Comparison of ENCODE assay signal across 29 mouse cellular contexts in the genomic region with DNA sequence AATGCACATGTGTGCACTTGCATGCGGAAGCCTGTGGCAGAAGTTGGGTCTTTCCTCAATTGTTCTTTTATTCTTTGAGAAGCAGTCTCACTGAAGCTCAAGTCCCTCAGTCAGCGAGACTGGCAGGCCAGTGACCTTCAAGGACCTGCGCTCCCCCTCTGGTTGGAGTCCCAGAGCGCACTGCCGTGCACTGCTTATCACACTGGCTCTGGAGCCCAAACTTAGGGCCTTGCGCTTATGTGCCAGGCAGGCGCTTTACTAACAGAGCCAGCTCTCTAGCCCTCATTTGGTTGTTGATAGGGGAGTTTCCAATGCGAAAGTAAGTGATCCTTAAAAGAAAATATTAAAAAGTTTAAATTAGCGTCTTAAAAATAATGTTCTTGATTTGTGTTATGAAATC. TPM values are rescaled to one million over a fixed set of nuclear protein-coding genes. Genes with fewer than 3 reads are reported as not detected.
DNase-seq lines count a peak whose midpoint lies in the region; ATAC-seq and TF ChIP-seq lines count a peak whose summit lies in the region.
"Had no signal": no experiment of that assay in that cellular context is flagged by ENCODE, and none has a peak within 500 bp of the region (broad histone marks: within the 10 kb centered on the region; RNA-seq: fewer than 3 reads in every experiment).

No protein-coding gene starts in this region.

- WGBS in heart, embryonic 11.5 days (ENCODE audit: insufficient replicate concordance) = 83% methylated on average over 9 of the region's 9 CpGs
- WGBS in forebrain, embryonic 10.5 days = 93% methylated on average over 9 of the region's 9 CpGs
- 96% methylated on average over 9 of the region's 9 CpGs for WGBS in intestine, postnatal 0 days

- H3K27ac ChIP-seq in heart, embryonic 11.5 days (ENCODE audit: low read depth, low read length) = no peak overlapping the region
- no peak overlapping the region for H3K27ac ChIP-seq in forebrain, embryonic 10.5 days
- no peak overlapping the region for H3K27ac ChIP-seq in intestine, postnatal 0 days (ENCODE audit: low read depth, low read length)
- H3K27ac ChIP-seq: embryonic facial prominence, embryonic 12.5 days; embryonic facial prominence, embryonic 15.5 days; forebrain, embryonic 12.5 days; forebrain, embryonic 15.5 days; heart, embryonic 15.5 days; hindbrain, embryonic 12.5 days; hindbrain, embryonic 15.5 days had no signal

- no peak overlapping the region for H3K4me3 ChIP-seq in heart, embryonic 11.5 days (ENCODE audit: low read depth, low read length)
- H3K4me3 ChIP-seq in forebrain, embryonic 10.5 days = no peak overlapping the region
- H3K4me3 ChIP-seq in intestine, postnatal 0 days (ENCODE audit: low read depth, low read length) = no peak overlapping the region
- H3K4me3 ChIP-seq: embryonic facial prominence, embryonic 12.5 days; embryonic facial prominence, embryonic 15.5 days; forebrain, embryonic 12.5 days; forebrain, embryonic 15.5 days; heart, embryonic 15.5 days; hindbrain, embryonic 12.5 days; hindbrain, embryonic 15.5 days had no signal

- H3K9me3 ChIP-seq in heart, embryonic 11.5 days (replicated peaks; ENCODE audit: control insufficient read depth, low read length) = no peaks in the 10 kb centered on the region
- no peaks in the 10 kb centered on the region for H3K9me3 ChIP-seq in forebrain, embryonic 10.5 days
- no peaks in the 10 kb centered on the region for H3K9me3 ChIP-seq in intestine, postnatal 0 days (ENCODE audit: control insufficient read depth)
- H3K9me3 ChIP-seq: embryonic facial prominence, embryonic 12.5 days; embryonic facial prominence, embryonic 15.5 days; forebrain, embryonic 12.5 days; forebrain, embryonic 15.5 days; G1E; heart, embryonic 15.5 days; hindbrain, embryonic 12.5 days; hindbrain, embryonic 15.5 days had no signal

- no peak overlapping the region for H3K4me2 ChIP-seq in heart, embryonic 11.5 days
- H3K4me2 ChIP-seq in intestine, postnatal 0 days (replicated peaks; ENCODE audit: low read depth) = no peak overlapping the region
- H3K4me2 ChIP-seq: embryonic facial prominence, embryonic 12.5 days; embryonic facial prominence, embryonic 15.5 days; forebrain, embryonic 12.5 days; forebrain, embryonic 15.5 days; heart, embryonic 15.5 days; hindbrain, embryonic 12.5 days; hindbrain, embryonic 15.5 days had no signal

- DNase-seq in heart, adult 18-20 months = peak; percentile 53 to 72
- DNase-seq in ovary, postnatal 36 days (ENCODE audit: low spot score) = peak; percentile 30
- no peak for DNase-seq in ovary, postnatal 14 days (ENCODE audit: low spot score)
- peak; percentile 35 to 50 for DNase-seq in heart, postnatal 14 days
- no peak for DNase-seq in forebrain, embryonic 10.5 days (ENCODE audit: extremely low spot score, low spot score)
- DNase-seq: adrenal gland, postnatal 10 days; adrenal gland, postnatal 36 days; B cell, adult 2 months; cerebellum, adult 11 months; cerebellum, adult 2 months; cerebellum, adult 9-11 months; cerebellum, postnatal 25 days; gastrocnemius, postnatal 10 days; gastrocnemius, postnatal 36 days; kidney, adult 11 months; kidney, adult 8-10 months had no signal

- no peaks in the 10 kb centered on the region for H3K27me3 ChIP-seq in heart, embryonic 11.5 days (ENCODE audit: control insufficient read depth, insufficient read depth, low read length)
- H3K27me3 ChIP-seq in forebrain, embryonic 10.5 days (ENCODE audit: poor library complexity, severe bottlenecking) = no peaks in the 10 kb centered on the region
- no peaks in the 10 kb centered on the region for H3K27me3 ChIP-seq in intestine, postnatal 0 days (replicated peaks; ENCODE audit: control insufficient read depth, insufficient read depth, low read length)
- H3K27me3 ChIP-seq: CH12.LX; embryonic facial prominence, embryonic 12.5 days; embryonic facial prominence, embryonic 15.5 days; forebrain, embryonic 12.5 days; forebrain, embryonic 15.5 days; heart, embryonic 15.5 days; hindbrain, embryonic 12.5 days; hindbrain, embryonic 15.5 days; Patski had no signal

- H3K9ac ChIP-seq in heart, embryonic 11.5 days (ENCODE audit: low read depth, low read length) = no peak overlapping the region
- no peak overlapping the region for H3K9ac ChIP-seq in intestine, postnatal 0 days (ENCODE audit: low read depth, low read length)
- H3K9ac ChIP-seq: embryonic facial prominence, embryonic 12.5 days; embryonic facial prominence, embryonic 15.5 days; forebrain, embryonic 12.5 days; forebrain, embryonic 15.5 days; heart, embryonic 15.5 days; hindbrain, embryonic 12.5 days; hindbrain, embryonic 15.5 days had no signal

- no peak for ATAC-seq in heart, embryonic 11.5 days (replicated peaks; ENCODE audit: insufficient number of reproducible peaks, low FRiP score, low TSS enrichment)
- ATAC-seq in intestine, postnatal 0 days = no peak
- ATAC-seq: forebrain, embryonic 15.5 days; Patski had no signal

- H3K4me1 ChIP-seq in heart, embryonic 11.5 days (ENCODE audit: control insufficient read depth, insufficient read depth, low read length) = peaks cover 8% of the 10 kb centered on the region
- peaks cover 28% of the 10 kb centered on the region for H3K4me1 ChIP-seq in forebrain, embryonic 10.5 days
- H3K4me1 ChIP-seq in intestine, postnatal 0 days (replicated peaks; ENCODE audit: control insufficient read depth, insufficient read depth, low read length) = no peaks in the 10 kb centered on the region

- TF ChIP-seq CTCF in intestine, postnatal 0 days (IDR thresholded peaks at IDR 0.05; ENCODE audit: low read depth) = no peak

- H3K36me3 ChIP-seq in heart, embryonic 11.5 days (ENCODE audit: control insufficient read depth, insufficient read depth, low read length) = peaks cover 20% of the 10 kb centered on the region
- H3K36me3 ChIP-seq in forebrain, embryonic 10.5 days (replicated peaks) = peaks cover 85% of the 10 kb centered on the region
- H3K36me3 ChIP-seq in intestine, postnatal 0 days (ENCODE audit: control insufficient read depth, insufficient read depth) = peaks cover 51% of the 10 kb centered on the region

- intact Hi-C loops in heart, postnatal 14 days (cut with DNase I) = no loop called here

RNA-seq across cellular contexts. Expression of a gene that starts 2.5 kb away (rescaled TPM):
- total RNA-seq in heart, adult 18-20 months (2021) = 10 to 100 TPM; 11.7 to 13.7 TPM
- polyA plus RNA-seq in heart, embryonic 11.5 days (2014; fragmentation: Nextera tagmentation; extraction: Ambion mirVana) = 21.9 and 22.8 TPM in 2 replicates
- total RNA-seq in heart, postnatal 14 days (2021) = 10 to 100 TPM; 18.3 to 20.6 TPM
- polyA plus RNA-seq in forebrain, embryonic 10.5 days (2016; fragmentation: Nextera tagmentation; extraction: Ambion mirVana) = 28.1 and 32.1 TPM in 2 replicates
- 20.2 and 26.1 TPM in 2 replicates for polyA plus RNA-seq in intestine, postnatal 0 days (2015; fragmentation: Nextera tagmentation; extraction: Ambion mirVana)

RNA-seq across cellular contexts. Expression of a gene that starts 8.9 kb away (rescaled TPM):
- 1 to 10 TPM; 1.1 to 2.0 TPM for total RNA-seq in heart, adult 18-20 months (2021)
- 295 and 306 TPM in 2 replicates for polyA plus RNA-seq in heart, embryonic 11.5 days (2014; fragmentation: Nextera tagmentation; extraction: Ambion mirVana)
- 10 to 100 TPM in 1 of 2 experiments, 1 to 10 TPM in 1; 7.1 to 13.9 TPM for total RNA-seq in heart, postnatal 14 days (2021)
- 420 and 444 TPM in 2 replicates for polyA plus RNA-seq in forebrain, embryonic 10.5 days (2016; fragmentation: Nextera tagmentation; extraction: Ambion mirVana)
- polyA plus RNA-seq in intestine, postnatal 0 days (2015; fragmentation: Nextera tagmentation; extraction: Ambion mirVana) = 109 and 119 TPM in 2 replicates
- total RNA-seq: gastrocnemius, adult 18-20 months had no signal

Comparison
In these comparisons a context has a peak if more than half of its experiments do, and no peak if none do; other contexts are left out.
1. DNase-seq: peak in heart, adult 18-20 months (2 of 2), ovary, postnatal 36 days (single experiment) and heart, postnatal 14 days (2 of 2); none in ovary, postnatal 14 days (single experiment) and forebrain, embryonic 10.5 days (single experiment).